Mouse (Mus musculus): ENCODE data around the gene Wfdc15a. TPM values are rescaled to one million over a fixed set of nuclear protein-coding genes. Genes with fewer than 3 reads are reported as not detected.
"Not testable (repeated sequence)": the region's sequence is repeated elsewhere in the genome, so short reads cannot be mapped to it uniquely, and the experiment has no call there.

The Wfdc15a gene
- not detected in 2 replicates for polyA plus RNA-seq (2016; fragmentation: Nextera tagmentation; extraction: Ambion mirVana)

DNA sequence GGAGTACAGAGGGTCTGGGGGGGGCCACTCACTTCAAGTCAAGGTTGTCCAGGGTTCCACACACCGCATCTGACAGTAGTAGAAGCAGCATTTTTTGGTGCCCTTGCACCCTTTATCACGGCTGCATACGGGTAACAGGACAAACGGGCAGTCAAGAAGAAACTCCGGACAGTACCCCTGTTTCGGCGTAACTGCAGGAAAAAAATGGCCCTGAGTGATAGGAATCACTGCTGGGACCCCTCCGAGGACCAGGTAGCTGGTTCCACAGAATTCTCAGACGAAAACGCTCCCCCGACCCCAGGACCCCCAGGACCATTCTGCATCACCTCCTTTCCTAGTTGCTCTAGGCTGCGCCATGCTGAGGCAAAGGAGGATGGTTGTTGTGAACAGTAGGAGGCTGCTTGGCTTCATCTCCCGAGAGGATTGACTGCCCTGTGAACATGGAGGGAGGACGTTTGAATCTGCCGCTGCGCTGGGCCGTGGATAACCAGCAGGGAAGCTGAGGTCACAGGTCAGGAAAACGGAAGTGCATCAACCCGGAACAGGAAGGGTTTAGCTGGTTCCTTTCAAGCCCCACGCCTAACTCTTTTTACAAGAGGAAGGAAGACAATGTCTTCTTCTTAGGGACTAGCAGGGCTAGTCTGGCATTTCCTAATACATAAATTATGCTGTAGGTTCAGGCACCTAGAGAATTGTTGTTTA, at the start of gene Wfdc15a:
Gene Wfdc15a (minus strand): TSS at position 505 of the 702 bp plus-strand sequence.
- no peaks in the 10 kb centered on the region for H3K9me3 ChIP-seq
- WGBS, result 76% methylated on average over 20 of the region's 20 CpGs

DNA sequence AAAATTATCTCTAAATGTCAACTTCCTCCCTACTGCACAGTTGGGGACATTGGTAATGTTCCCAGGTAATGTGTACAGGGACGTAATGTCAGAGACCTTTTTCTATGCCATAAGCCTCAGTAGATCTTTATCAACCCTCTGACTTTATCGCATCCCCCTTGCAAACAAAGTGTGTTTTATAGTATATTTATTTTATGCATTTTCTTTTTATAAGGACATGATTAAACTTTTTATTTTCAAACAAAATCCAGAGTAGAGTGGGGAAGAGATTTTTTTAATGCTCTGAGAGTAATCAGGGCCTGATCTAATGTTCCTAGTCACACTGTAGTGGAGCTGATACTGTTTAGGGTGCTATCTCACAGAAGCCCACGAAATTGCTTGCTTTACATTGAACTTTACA, 38.4 kb upstream of the Wfdc15a start, which contains the start of gene Svs2:
Gene Svs2 (minus strand): TSS at position 101 of the 400 bp plus-strand sequence.
- H3K9ac ChIP-seq (replicated peaks), result no peak within 1 kb of the TSS
- H3K4me2 ChIP-seq (replicated peaks), result no peak within 1 kb of the TSS
- no peak within 1 kb of the TSS for H3K27ac ChIP-seq (replicated peaks)
- no peak for ATAC-seq (ENCODE audit: low FRiP score, low read depth)
- no peaks in the 10 kb centered on the region for H3K27me3 ChIP-seq
- H3K36me3 ChIP-seq, result no peaks in the 10 kb centered on the region
- H3K4me1 ChIP-seq, result no peaks in the 10 kb centered on the region
- 88% methylated on average over 3 of the region's 3 CpGs for WGBS
- no peak within 1 kb of the TSS for H3K4me3 ChIP-seq
- H3K9me3 ChIP-seq, result no peaks in the 10 kb centered on the region

More for the DNA sequence above, at the start of gene Wfdc15a:
- no peaks in the 10 kb centered on the region for H3K27me3 ChIP-seq
- no peak within 1 kb of the TSS for H3K9ac ChIP-seq (replicated peaks)
- H3K36me3 ChIP-seq, result no peaks in the 10 kb centered on the region
- H3K27ac ChIP-seq (replicated peaks), result no peak within 1 kb of the TSS
- H3K4me2 ChIP-seq (replicated peaks), result no peak within 1 kb of the TSS
- H3K4me3 ChIP-seq, result no peak within 1 kb of the TSS
- H3K4me1 ChIP-seq, result no peaks in the 10 kb centered on the region
- no peak for ATAC-seq (ENCODE audit: low FRiP score, low read depth)

DNA sequence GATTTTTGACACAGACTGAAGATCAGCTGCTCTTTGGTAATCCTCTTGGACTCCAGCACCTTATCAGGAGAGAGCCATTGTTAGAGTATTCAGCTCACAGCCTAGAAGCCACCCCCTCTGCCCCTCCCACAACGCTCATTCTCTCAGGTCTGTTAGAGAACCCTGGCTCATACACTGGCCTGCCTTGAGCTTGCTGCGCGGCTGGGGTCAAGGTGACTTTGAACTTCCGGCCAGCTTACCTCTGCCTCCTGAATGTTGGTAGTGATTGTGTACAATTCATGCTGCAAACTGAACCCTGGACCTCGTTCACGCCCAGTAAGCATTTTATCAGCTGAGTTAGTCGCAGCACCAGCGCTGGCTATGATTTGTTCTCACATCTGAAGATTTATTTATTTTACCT, 32.7 kb upstream of the Wfdc15a start:
- no peak for ATAC-seq (ENCODE audit: low FRiP score, low read depth)
- Histone ChIP-seq H3K4me2 (replicated peaks) (no peak overlapping the region), H3K9ac (replicated peaks) (no peak overlapping the region), H3K27me3 (no peaks in the 10 kb centered on the region), H3K9me3 (no peaks in the 10 kb centered on the region), H3K36me3 (no peaks in the 10 kb centered on the region), H3K4me1 (no peaks in the 10 kb centered on the region), H3K27ac (replicated peaks) (no peak overlapping the region), H3K4me3 (no peak overlapping the region)
- WGBS, result 93% methylated on average over 8 of the region's 8 CpGs

DNA sequence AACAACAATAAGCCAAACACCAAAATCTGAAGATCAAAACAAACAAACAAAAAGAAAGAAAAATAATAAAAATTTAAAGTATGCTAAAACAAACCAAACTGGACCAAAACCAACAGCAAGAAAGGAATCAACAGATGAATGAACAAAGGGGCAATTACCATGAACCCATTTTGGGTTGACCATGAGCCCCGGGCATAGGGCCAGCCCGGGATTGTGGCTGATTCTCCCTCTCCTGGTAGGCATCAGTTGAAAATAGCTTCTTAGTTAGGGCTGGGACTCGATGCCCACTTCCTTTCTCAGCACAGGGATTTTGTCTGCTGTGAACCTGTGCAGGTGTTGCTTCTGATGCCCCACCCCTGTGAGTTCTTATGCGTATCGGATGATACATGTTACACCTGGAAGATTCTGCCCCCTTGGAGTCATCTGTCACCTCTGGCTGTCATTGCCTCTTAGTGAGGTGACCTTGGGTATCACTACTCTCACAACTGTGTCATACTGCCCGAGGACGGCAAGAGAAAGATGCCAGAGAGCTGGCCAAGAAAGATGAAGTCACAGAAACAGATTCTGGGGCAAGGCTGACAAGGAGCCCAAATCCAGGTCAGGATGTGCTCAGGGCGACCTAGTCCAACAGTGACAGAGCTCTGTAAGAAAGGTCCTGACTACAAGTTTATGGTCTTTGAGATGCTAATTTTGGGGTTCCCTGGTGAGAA, 28.6 kb upstream of the Wfdc15a start:
- H3K4me2 ChIP-seq (replicated peaks), result no peak overlapping the region
- ATAC-seq (ENCODE audit: low FRiP score, low read depth), result no peak
- no peak overlapping the region for H3K9ac ChIP-seq (replicated peaks)
- H3K9me3 ChIP-seq, result no peaks in the 10 kb centered on the region
- H3K4me3 ChIP-seq, result no peak overlapping the region
- no peaks in the 10 kb centered on the region for H3K4me1 ChIP-seq
- no peak overlapping the region for H3K27ac ChIP-seq (replicated peaks)
- H3K36me3 ChIP-seq, result no peaks in the 10 kb centered on the region
- no peaks in the 10 kb centered on the region for H3K27me3 ChIP-seq
- 88% methylated on average over 8 of the region's 8 CpGs for WGBS

DNA sequence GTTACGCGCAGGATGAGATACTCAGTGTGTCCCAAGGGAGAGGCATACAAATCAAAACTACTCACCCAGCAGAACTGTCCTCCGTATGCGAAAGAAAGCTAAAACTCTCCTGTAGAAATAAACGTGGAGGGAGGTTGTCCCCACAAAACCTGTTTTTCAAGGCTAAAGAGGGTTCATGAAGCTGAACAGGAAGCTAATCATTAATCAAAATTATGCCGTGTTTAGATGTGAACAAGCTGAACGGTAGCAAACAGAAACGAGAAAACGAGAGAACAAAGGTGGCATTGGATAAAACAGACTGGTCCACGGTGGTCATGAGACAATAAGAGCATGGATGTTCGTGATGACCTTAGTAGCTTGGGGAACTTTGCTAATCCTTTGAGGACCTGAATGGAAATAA, 21.6 kb upstream of the Wfdc15a start, which contains the start of gene Wfdc15b:
Gene Wfdc15b (minus strand): TSS at position 139 of the 400 bp plus-strand sequence.
- no peaks in the 10 kb centered on the region for H3K27me3 ChIP-seq
- H3K9me3 ChIP-seq, result no peaks in the 10 kb centered on the region
- WGBS, result 83% methylated on average over 11 of the region's 11 CpGs
- no peak within 1 kb of the TSS for H3K4me2 ChIP-seq (replicated peaks)
- no peaks in the 10 kb centered on the region for H3K4me1 ChIP-seq
- H3K4me3 ChIP-seq, result no peak within 1 kb of the TSS
- H3K9ac ChIP-seq (replicated peaks), result no peak within 1 kb of the TSS
- no peaks in the 10 kb centered on the region for H3K36me3 ChIP-seq
- no peak for ATAC-seq (ENCODE audit: low FRiP score, low read depth)
- H3K27ac ChIP-seq (replicated peaks), result no peak within 1 kb of the TSS

DNA sequence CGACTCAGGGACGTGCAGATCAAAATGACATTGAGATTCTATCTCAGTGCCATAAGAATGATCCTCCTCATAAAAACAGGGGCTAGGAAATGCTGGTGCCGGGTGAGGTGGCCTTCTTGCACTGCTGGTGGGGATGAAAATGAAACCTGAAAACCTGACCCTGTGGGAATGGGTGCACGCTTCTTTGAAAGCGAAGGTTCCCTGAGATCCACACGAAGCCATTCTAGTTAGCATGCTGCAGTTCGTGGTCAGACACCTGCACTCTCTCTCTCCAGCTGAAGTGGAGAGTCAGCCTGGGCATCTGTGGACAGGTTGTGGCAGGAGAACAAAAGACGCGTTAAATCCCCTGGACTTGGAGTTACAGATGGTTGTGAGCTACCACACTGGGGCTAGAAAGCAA, 19.4 kb upstream of the Wfdc15a start:
- H3K4me2 ChIP-seq (replicated peaks), result no peak overlapping the region
- H3K4me1 ChIP-seq, result no peaks in the 10 kb centered on the region
- no peak overlapping the region for H3K9ac ChIP-seq (replicated peaks)
- H3K4me3 ChIP-seq, result no peak overlapping the region
- H3K27me3 ChIP-seq, result no peaks in the 10 kb centered on the region
- H3K9me3 ChIP-seq, result no peaks in the 10 kb centered on the region
- no peaks in the 10 kb centered on the region for H3K36me3 ChIP-seq
- WGBS, result 83% methylated on average over 9 of the region's 9 CpGs
- H3K27ac ChIP-seq (replicated peaks), result no peak overlapping the region
- no peak for ATAC-seq (ENCODE audit: low FRiP score, low read depth)

DNA sequence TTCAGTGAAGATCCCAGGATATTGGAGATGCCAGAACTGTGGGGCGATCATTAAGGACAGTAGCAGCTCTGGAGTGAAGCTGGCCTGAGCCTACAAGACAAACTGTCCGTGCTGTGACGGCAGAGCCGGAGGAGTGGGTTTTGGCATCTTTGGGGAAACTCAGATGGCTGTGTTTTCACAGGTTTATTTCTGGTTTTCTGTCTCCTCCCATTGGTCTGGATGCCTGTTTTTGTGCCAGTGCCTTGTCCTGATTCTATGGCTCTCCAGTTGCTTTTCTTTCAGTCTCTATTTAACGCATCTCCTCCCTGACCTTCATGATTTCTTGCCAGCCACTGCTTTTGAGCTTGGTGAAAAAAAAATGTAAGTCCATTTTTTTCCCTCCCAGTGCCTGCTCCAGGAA, 12.8 kb upstream of the Wfdc15a start:
- Histone ChIP-seq H3K9ac (replicated peaks) (no peak overlapping the region), H3K4me1 (no peaks in the 10 kb centered on the region), H3K36me3 (no peaks in the 10 kb centered on the region), H3K4me3 (no peak overlapping the region), H3K9me3 (no peaks in the 10 kb centered on the region), H3K27ac (replicated peaks) (no peak overlapping the region), H3K4me2 (replicated peaks) (no peak overlapping the region), H3K27me3 (no peaks in the 10 kb centered on the region)
- WGBS, result 88% methylated on average over 5 of the region's 5 CpGs
- no peak for ATAC-seq (ENCODE audit: low FRiP score, low read depth)

DNA sequence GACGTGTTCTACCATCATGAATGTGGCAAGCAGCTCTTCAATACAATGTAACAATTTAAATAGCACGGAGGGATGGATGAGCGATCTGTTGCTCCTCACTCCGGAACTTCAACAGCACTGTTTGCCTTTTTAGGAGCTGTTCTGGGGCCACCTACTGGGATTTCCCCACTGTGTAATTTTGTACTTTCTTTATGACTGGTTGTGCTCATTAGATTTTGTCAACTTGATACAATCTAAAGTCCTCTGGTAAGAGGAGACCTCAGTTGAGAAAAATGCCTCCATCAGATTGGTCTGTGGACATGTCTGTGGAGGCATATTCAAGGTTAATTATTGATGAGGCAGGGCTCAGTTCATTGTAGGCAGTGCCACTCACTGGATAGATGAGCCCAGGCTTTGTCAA, 11.0 kb upstream of the Wfdc15a start:
- Histone ChIP-seq H3K27ac (replicated peaks) (no peak overlapping the region), H3K36me3 (no peaks in the 10 kb centered on the region), H3K4me1 (no peaks in the 10 kb centered on the region), H3K9me3 (no peaks in the 10 kb centered on the region), H3K4me2 (replicated peaks) (no peak overlapping the region), H3K4me3 (no peak overlapping the region), H3K27me3 (no peaks in the 10 kb centered on the region), H3K9ac (replicated peaks) (no peak overlapping the region)
- 89% methylated on average over 4 of the region's 4 CpGs for WGBS
- ATAC-seq (ENCODE audit: low FRiP score, low read depth), result no peak

DNA sequence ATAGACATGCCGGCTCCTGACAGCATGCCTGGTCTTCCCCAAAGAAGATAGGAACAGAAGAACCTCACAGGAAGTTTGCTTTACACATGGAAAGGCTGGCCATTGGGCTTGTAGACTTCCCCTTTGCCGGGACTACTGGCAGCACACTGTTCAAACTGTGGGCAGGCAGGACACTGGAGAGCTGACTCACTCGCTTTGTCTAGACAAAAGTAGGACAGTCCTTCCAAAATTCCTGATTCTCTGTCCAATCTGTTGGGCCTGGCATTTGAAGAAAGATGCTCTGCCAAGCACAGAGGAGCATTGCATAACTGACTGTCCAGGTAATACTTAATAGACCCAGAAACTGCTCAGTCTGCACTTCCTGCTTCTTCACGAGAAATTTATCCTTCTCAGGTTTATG, 6.7 kb upstream of the Wfdc15a start:
- H3K36me3 ChIP-seq, result no peaks in the 10 kb centered on the region
- no peak overlapping the region for H3K4me2 ChIP-seq (replicated peaks)
- 80% methylated on average over 4 of the region's 4 CpGs for WGBS
- no peaks in the 10 kb centered on the region for H3K9me3 ChIP-seq
- H3K27ac ChIP-seq (replicated peaks), result no peak overlapping the region
- no peak overlapping the region for H3K4me3 ChIP-seq
- no peak overlapping the region for H3K9ac ChIP-seq (replicated peaks)
- H3K4me1 ChIP-seq, result no peaks in the 10 kb centered on the region
- ATAC-seq (ENCODE audit: low FRiP score, low read depth), result no peak
- H3K27me3 ChIP-seq, result no peaks in the 10 kb centered on the region

DNA sequence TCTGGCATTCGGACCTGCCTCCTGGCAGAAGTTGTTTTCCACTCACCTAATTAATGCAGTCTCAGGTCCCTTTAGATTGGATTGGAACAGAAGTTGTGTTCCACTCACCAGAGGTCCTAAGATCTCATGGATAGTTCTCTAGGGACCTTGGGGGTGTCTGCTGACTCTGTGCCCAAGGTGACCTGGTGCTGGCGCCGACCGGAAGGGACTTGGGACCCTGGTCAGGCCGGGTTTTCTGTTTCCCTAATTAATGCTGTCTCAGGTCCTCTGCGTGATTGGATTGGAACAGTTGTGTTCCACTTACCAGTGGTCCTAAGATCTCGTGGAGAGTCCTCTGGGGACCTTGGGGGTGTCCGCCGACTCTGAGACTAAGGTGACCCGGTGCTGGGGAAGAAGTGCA, 6.1 kb upstream of the Wfdc15a start:
- not testable (repeated sequence) for H3K27me3 ChIP-seq; H3K4me3 ChIP-seq; H3K4me2 ChIP-seq (replicated peaks); H3K9me3 ChIP-seq; H3K4me1 ChIP-seq; H3K27ac ChIP-seq (replicated peaks); H3K36me3 ChIP-seq; ATAC-seq (ENCODE audit: low FRiP score, low read depth); H3K9ac ChIP-seq (replicated peaks)
- WGBS, result 92% methylated on average over 10 of the region's 10 CpGs

DNA sequence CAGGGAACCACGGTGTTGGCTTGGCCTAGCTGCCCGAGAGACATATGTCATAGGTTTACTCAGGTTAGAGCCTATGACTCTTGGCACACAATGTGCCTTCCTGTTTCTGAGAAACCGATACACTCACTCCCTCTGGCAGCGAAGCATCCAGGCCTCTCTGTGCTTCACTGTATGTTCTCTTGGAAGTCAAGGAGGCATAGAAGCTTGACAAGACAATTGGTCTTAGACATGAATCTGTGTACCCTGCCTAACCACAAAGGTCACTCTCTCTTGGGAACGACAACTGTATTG, 3.3 kb downstream of the Wfdc15a start:
- Histone ChIP-seq H3K9ac (replicated peaks) (no peak overlapping the region), H3K4me1 (no peaks in the 10 kb centered on the region), H3K36me3 (no peaks in the 10 kb centered on the region), H3K4me2 (replicated peaks) (no peak overlapping the region), H3K27me3 (no peaks in the 10 kb centered on the region), H3K9me3 (no peaks in the 10 kb centered on the region), H3K27ac (replicated peaks) (no peak overlapping the region), H3K4me3 (no peak overlapping the region)
- no peak for ATAC-seq (ENCODE audit: low FRiP score, low read depth)
- WGBS, result 88% methylated on average over 5 of the region's 5 CpGs

DNA sequence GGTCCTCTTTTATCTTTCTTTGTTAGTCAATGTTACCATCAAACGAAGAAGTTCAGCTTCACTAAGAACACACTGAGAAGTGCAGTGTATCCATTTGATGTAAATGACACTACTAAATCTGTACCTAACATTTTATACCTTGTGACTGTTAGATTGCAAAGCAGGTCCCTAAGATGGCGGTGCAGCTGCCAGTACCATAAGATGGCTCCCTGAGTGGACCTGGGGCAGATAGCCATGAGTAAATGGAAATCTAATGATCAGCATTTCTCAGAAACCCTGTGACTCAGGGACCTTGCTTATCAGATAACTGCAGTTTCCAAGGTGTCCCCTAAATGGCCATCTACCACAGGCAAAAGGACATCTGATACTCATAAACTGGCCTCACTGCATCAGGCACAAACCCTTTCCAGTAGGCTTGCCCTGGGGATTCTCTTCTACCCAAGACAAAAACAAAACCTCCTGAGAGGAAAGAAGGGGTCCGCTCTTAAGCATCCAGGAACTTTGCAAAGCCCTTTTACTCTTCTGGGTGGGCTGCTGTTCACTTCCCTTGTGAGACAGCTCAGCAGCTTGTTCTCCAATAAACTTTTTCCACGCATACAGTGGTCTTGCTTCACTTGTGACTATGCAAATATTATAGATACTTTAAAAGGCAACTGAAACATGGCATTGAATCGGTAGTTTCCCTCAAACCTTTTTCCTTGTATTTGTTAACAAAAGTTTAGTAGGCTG, 3.8 kb downstream of the Wfdc15a start:
- ATAC-seq (ENCODE audit: low FRiP score, low read depth), result no peak
- Histone ChIP-seq H3K27me3 (no peaks in the 10 kb centered on the region), H3K4me1 (no peaks in the 10 kb centered on the region), H3K9ac (replicated peaks) (no peak overlapping the region), H3K36me3 (no peaks in the 10 kb centered on the region), H3K4me3 (no peak overlapping the region), H3K27ac (replicated peaks) (no peak overlapping the region), H3K4me2 (replicated peaks) (no peak overlapping the region), H3K9me3 (no peaks in the 10 kb centered on the region)
- WGBS, result 89% methylated on average over 5 of the region's 5 CpGs

Measured in midbrain, embryonic 12.5 days (tissue).